Mouse (Mus musculus): ENCODE measurements around the gene Zfp174. TPM values are rescaled to one million over a fixed set of nuclear protein-coding genes. Genes with fewer than 3 reads are reported as not detected.

Zfp174 gene
- total and polyA plus RNA-seq, 3 experiments: 0.26 to 0.98 (median 0.37) TPM

DNA sequence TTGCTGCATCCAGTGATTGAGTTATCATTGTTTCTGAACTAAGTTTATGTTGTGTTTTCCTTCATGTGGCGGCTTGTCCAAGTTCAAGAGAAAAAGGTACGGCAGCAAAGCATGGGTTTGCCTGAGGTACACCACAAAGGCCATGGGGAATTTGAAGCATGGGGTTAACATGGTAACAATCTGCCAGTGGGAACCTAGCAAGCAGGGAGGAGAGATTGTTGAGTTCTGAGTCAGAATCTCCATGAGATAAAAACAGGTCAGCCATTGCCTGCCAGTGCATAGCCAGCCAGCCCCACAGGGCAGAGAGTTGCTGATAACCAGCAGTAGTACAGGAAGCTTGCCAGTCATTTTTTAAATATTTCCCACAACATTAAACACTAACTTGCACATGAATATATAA is 26.9 kb upstream of the Zfp174 start:
- Histone ChIP-seq H3K27ac (ENCODE audit: insufficient read depth, low read depth) (no peak overlapping the region), H3K4me1 (ENCODE audit: control insufficient read depth in 1 of 2, insufficient read depth in 2 of 2) (peaks cover 0 to 13% of the 10 kb centered on the region in 2 experiments; a peak in 1 of 4 replicates), H3K9me3 (replicated peaks; ENCODE audit: low read length) (peaks cover 3% of the 10 kb centered on the region), H3K9ac (ENCODE audit: insufficient read depth, low read depth) (no peak overlapping the region), H3K27me3 (replicated peaks) (no peaks in the 10 kb centered on the region), H3K4me3 (replicated peaks in 1 of 3; ENCODE audit: low read depth in 2 of 3, low read length in 2 of 3, poor library complexity in 1 of 3) (no peak overlapping the region), H3K79me2 (replicated peaks; ENCODE audit: control insufficient read depth, extremely low read depth, insufficient read depth, poor library complexity, severe bottlenecking) (no peaks in the 10 kb centered on the region), H3K4me2 (ENCODE audit: insufficient read depth, low read depth, poor library complexity, severe bottlenecking) (no peak overlapping the region), H3K36me3 (replicated peaks in 1 of 2; ENCODE audit: control insufficient read depth in 1 of 2, insufficient read depth in 1 of 2, low read length in 1 of 2) (no peaks in the 10 kb centered on the region)
- peak; percentile 35 for DNase-seq (ENCODE audit: extremely low read depth)
- dilution Hi-C loops (cut with MboI; ENCODE audit: extremely low pct_ligation_motif_present, extremely low pct_unique_long_range_greater_than_20kb, low sequenced_read_pairs) (no loop called here), in situ Hi-C loops (cut with MboI; ENCODE audit: low pct_ligation_motif_present, low pct_unique_long_range_greater_than_20kb, low sequenced_read_pairs) (no loop called here)
- no peak for TF ChIP-seq E2F4 (IDR thresholded peaks at IDR 0.05; ENCODE audit: insufficient replicate concordance, low read depth, low read length)
- TF ChIP-seq CHD1 (IDR thresholded peaks at IDR 0.05; ENCODE audit: low read depth, low read length): no peak
- TF ChIP-seq BHLHE40 (IDR thresholded peaks at IDR 0.05; ENCODE audit: low read depth, low read length): 0 out of 2 replicates have a peak, but pooled peaks have one; percentile 12
- TF ChIP-seq ZKSCAN1 (IDR thresholded peaks at IDR 0.05; ENCODE audit: borderline replicate concordance, low read depth, low read length): no peak
- no peak for TF ChIP-seq USF1 (IDR thresholded peaks at IDR 0.05; ENCODE audit: low read depth, low read length)
- TF ChIP-seq RAD21 (IDR thresholded peaks at IDR 0.05; ENCODE audit: low read depth, low read length): no peak
- no peak for TF ChIP-seq NELFE (IDR thresholded peaks at IDR 0.05; ENCODE audit: low read depth, low read length)
- no peak for TF ChIP-seq GABPA (IDR thresholded peaks at IDR 0.05; ENCODE audit: insufficient replicate concordance, low read depth, low read length)
- peak; percentile 42; the same call in 1 of the 2 replicates for TF ChIP-seq EP300 (IDR thresholded peaks at IDR 0.05; ENCODE audit: low read length)
- TF ChIP-seq JUN (IDR thresholded peaks at IDR 0.05; ENCODE audit: insufficient read depth, low read depth, low read length): no peak

DNA sequence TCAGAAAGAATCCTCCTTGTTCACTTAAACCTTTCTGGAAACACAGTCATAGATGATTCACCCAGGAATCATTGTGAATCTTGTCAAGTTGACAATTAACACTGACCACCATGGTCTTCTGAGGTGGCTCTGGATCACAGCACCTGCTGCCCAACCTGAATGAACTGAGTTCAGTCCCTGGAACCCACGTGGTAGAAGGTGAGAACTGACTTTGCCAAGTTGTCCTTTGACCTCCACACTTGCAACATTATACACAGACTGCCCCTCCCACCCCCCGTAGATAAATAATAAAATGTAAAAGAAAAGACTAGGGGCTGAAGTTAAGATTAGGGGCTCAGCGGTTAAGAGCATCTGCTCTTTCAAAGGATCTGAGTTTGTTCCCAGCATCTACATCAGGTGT is 19.0 kb upstream of the Zfp174 start:
- no peaks in the 10 kb centered on the region for H3K27me3 ChIP-seq (replicated peaks)
- H3K9me3 ChIP-seq (replicated peaks; ENCODE audit: low read length): peaks cover 3% of the 10 kb centered on the region
- DNase-seq (ENCODE audit: extremely low read depth): no peak
- H3K4me3 ChIP-seq (replicated peaks in 1 of 3; ENCODE audit: low read depth in 2 of 3, low read length in 2 of 3, poor library complexity in 1 of 3): no peak overlapping the region
- no peak overlapping the region for H3K27ac ChIP-seq (ENCODE audit: insufficient read depth, low read depth)
- no peak overlapping the region for H3K4me2 ChIP-seq (ENCODE audit: insufficient read depth, low read depth, poor library complexity, severe bottlenecking)
- no peak overlapping the region for H3K9ac ChIP-seq (ENCODE audit: insufficient read depth, low read depth)
- H3K79me2 ChIP-seq (replicated peaks; ENCODE audit: control insufficient read depth, extremely low read depth, insufficient read depth, poor library complexity, severe bottlenecking): no peaks in the 10 kb centered on the region
- no peaks in the 10 kb centered on the region for H3K36me3 ChIP-seq (replicated peaks in 1 of 2; ENCODE audit: control insufficient read depth in 1 of 2, insufficient read depth in 1 of 2, low read length in 1 of 2)
- TF ChIP-seq CHD1 (IDR thresholded peaks at IDR 0.05; ENCODE audit: low read depth, low read length) (no peak), USF2 (conservative IDR thresholded peaks at IDR 0.05; ENCODE audit: low read depth, low read length) (no peak), USF1 (IDR thresholded peaks at IDR 0.05; ENCODE audit: low read depth, low read length) (no peak), JUN (IDR thresholded peaks at IDR 0.05; ENCODE audit: insufficient read depth, low read depth, low read length) (no peak), MXI1 (IDR thresholded peaks at IDR 0.05; ENCODE audit: low read depth, low read length) (no peak), UBTF (IDR thresholded peaks at IDR 0.05; ENCODE audit: low read depth, low read length) (no peak), TCF12 (IDR thresholded peaks at IDR 0.05; ENCODE audit: low read depth, low read length) (no peak)
- in situ Hi-C loops (cut with MboI; ENCODE audit: low pct_ligation_motif_present, low pct_unique_long_range_greater_than_20kb, low sequenced_read_pairs) (loop anchor here (25.0 kb wide), 1 partner anchor 459 kb away; no protein-coding TSS in a partner anchor), dilution Hi-C loops (cut with MboI; ENCODE audit: extremely low pct_ligation_motif_present, extremely low pct_unique_long_range_greater_than_20kb, low sequenced_read_pairs) (no loop called here)
- H3K4me1 ChIP-seq (ENCODE audit: control insufficient read depth in 1 of 2, insufficient read depth in 2 of 2): no peaks in the 10 kb centered on the region
